Mouse (Mus musculus): ENCODE measurements around the gene Btbd35f4.
"Not testable (repeated sequence)": the region's sequence is repeated elsewhere in the genome, so short reads cannot be mapped to it uniquely, and the experiment has no call there.

Gene Btbd35f4

DNA sequence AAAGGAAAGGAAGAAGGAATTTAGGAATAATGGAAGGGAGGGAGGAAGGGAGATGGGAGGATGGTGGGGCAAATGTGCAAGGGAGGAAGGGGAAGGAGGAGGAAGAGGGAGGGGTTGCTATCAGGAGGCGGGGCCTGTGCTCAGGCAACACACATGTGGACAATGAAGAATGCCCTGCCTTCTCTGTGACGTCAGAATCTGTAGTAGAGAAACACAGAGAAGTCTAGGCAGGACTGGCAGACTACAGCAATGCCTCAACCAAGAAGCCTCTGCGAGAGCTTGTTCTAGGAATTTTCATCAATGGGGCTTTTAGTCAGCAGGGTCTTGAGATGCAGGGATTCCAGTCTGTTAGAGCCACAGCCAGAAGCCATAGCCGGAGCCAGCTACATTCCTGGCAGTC, at the start of gene Btbd35f4:
TSS of gene Btbd35f4 (plus strand) at position 301 of the 400 bp plus-strand sequence.
- DNase-seq (ENCODE audit: extremely low read depth, low read depth), result not testable (repeated sequence)

DNA sequence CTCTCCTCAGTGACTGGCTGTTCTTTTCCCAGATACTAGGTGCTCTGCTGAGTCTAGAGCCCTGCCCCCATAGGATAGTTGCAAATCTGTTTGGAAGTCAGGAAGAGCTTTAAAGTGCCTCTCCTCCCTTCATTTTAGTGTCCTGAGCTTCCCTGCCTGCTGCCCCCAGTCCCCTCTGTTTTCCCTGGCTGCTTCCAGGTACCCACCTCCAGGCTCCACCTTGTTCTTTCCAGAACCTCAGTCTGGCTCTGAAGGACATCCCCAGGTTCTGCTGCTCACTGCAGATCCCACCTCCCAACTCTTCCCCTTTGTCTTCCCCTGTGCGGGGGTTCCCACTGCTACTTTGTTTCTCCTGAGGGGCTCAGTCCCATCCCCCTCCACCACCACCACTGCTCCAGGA, 39.7 kb downstream of the Btbd35f4 start:
- DNase-seq (ENCODE audit: extremely low read depth, low read depth), result not testable (repeated sequence)

Data from MEL-GATA-1-ER (cell line).